Mouse (Mus musculus) neural tube, embryonic 14.5 days (tissue): ENCODE measurements at regions not wholly inside any gene's neighbourhood (a gene's known extent, or its start where the extent isn't known, plus 50 kb on each side); places are given as distances from the start of the nearest gene placed in this dataset.
A peak's percentile ranks its signal among the peaks of the same experiment; 100 is the strongest.

ENCODE experiments used
- ATAC-seq: fragments of 200-750 bp; cut with Nextera tagmentation; 2 replicates; pipeline ENCODE4 v1.8.0; 2017; ENCODE audit warnings: low read depth, mild to moderate bottlenecking, moderate TSS enrichment, moderate library complexity
- H3K27ac ChIP-seq: fragments of 300-500 bp; sonication (generic); 2 replicates; pipeline ENCODE4 v1.5.1; 2014; ENCODE audit warnings: low read depth, mild to moderate bottlenecking, control low read depth, low read length, moderate library complexity, mixed read lengths
- H3K27me3 ChIP-seq: fragments of 300-500 bp; sonication (generic); 2 replicates; pipeline ENCODE4 v1.6.1; 2014; ENCODE audit warnings: low read length; ENCODE audit not compliant: control insufficient read depth, insufficient read depth
- H3K36me3 ChIP-seq: fragments of 300-500 bp; sonication (generic); 2 replicates; pipeline ENCODE4 v1.6.1; 2014; ENCODE audit warnings: low read length, mixed read lengths; ENCODE audit not compliant: control insufficient read depth, insufficient read depth
- H3K4me1 ChIP-seq: fragments of 300-500 bp; sonication (generic); 2 replicates; pipeline ENCODE4 v1.6.1; 2014; ENCODE audit warnings: low read length; ENCODE audit not compliant: control insufficient read depth, insufficient read depth
- H3K4me2 ChIP-seq: fragments of 300-500 bp; sonication (generic); 2 replicates; pipeline ENCODE4 v1.6.1; 2014; ENCODE audit warnings: mild to moderate bottlenecking, low read depth, low read length, control low read depth
- H3K4me3 ChIP-seq: fragments of 300-500 bp; sonication (generic); 2 replicates; pipeline ENCODE4 v1.5.1; 2014; ENCODE audit warnings: low read depth, low read length, control low read depth, mixed read lengths
- H3K9ac ChIP-seq: fragments of 300-500 bp; sonication (generic); replicated peaks from 2 replicates; pipeline ENCODE4 v1.6.1; 2014; ENCODE audit warnings: low read depth, mild to moderate bottlenecking, control low read depth, low read length, mixed read lengths
- H3K9me3 ChIP-seq: fragments of 300-500 bp; sonication (generic); 2 replicates; pipeline ENCODE4 v1.6.1; 2016; ENCODE audit warnings: low read length; ENCODE audit not compliant: control insufficient read depth
- WGBS: fragments of 180-500 bp; shearing (Covaris S2); extraction: QIAGEN DNeasy Blood & Tissue Kit; methylation state at CpG from one replicate; pipeline ENCODE4 v1.1.7; 2014; 5-methylcytosine and 5-hydroxymethylcytosine counted together

DNA sequence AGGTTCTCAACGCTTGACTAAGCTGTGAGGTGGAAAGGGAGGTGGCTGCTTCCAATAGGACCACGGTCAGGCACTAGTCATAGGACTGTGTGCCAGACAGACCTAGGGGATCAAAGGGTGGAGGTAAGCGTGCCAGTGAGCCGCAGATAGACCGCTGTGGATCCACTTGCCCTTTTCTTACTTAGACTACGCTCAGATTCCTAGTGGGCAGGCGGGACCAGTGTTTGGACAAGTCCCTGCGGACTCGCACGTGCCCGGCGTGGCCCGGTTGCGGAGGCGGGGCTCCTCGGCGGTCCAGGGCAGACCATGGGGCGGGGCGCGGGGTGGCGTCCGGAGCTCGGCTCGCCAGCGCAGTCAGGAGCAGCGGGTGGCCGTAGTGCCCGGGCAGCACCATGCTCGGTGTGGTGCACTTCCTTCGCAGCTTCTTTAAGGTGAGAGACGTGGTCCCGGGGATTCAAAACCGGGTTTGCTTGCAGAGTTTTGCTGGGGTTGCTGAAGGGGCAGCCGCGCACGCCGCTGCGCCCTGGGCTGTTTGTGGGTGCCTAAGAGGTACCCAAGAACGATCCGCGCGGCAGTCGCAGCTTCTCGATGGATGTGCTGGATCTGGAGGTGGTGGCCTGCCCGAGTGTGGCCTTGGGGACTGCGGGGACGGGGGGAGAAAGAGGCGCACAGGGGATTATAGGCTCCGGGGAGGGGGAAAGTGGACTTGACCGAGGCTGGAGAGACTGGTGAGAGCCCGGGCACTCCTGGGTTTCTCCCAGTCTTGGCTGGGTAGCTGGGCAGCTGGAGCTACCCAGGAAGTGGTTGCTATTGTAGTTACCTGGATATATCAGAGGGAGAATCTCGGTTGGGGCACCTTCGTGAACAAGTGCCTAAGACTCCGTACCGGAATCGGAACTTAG is 98.6 kb downstream of the Amer3 start:
- Histone ChIP-seq H3K4me1 (peaks cover 14% of the 10 kb centered on the region), H3K9ac (peak overlapping the region; percentile 44), H3K27ac (0 out of 2 replicates have a peak overlapping the region, but pooled peaks have one; percentile 2), H3K36me3 (no peaks in the 10 kb centered on the region), H3K27me3 (peaks cover 6% of the 10 kb centered on the region; the same call in 1 of the 2 replicates), H3K4me2 (peak overlapping the region; percentile 94), H3K4me3 (peak overlapping the region; percentile 45), H3K9me3 (no peaks in the 10 kb centered on the region)
- under 1% methylated on average over 56 of the region's 56 CpGs for WGBS
- ATAC-seq: peak; percentile 75

DNA sequence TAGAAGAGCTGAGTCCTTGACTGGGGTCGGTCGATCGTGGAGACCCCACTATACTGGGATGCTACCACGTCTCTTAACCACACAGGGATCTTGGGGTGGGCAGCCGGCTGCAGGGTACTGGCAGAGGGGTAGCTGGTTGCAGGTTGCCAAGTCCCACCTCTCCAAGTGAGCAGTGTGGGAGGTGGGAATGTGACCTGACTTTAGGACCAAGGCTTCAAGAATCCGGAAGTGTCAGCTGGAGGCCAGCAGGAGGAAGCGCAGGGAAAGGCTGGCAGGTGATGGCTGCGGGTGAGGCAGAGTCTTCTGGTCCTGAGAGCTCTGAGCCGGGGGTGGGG is 99.2 kb downstream of the Amer3 start:
- peak overlapping the region; percentile 45 for H3K4me3 ChIP-seq
- no peaks in the 10 kb centered on the region for H3K36me3 ChIP-seq
- no peaks in the 10 kb centered on the region for H3K9me3 ChIP-seq
- no peak overlapping the region for H3K27ac ChIP-seq
- 1% methylated on average over 9 of the region's 9 CpGs for WGBS
- peak; percentile 49; the same call in 1 of the 2 replicates for ATAC-seq
- H3K4me2 ChIP-seq: peak overlapping the region; percentile 94
- H3K27me3 ChIP-seq: peaks cover 6% of the 10 kb centered on the region; the same call in 1 of the 2 replicates
- peaks cover 14% of the 10 kb centered on the region for H3K4me1 ChIP-seq
- peak overlapping the region; percentile 44 for H3K9ac ChIP-seq

DNA sequence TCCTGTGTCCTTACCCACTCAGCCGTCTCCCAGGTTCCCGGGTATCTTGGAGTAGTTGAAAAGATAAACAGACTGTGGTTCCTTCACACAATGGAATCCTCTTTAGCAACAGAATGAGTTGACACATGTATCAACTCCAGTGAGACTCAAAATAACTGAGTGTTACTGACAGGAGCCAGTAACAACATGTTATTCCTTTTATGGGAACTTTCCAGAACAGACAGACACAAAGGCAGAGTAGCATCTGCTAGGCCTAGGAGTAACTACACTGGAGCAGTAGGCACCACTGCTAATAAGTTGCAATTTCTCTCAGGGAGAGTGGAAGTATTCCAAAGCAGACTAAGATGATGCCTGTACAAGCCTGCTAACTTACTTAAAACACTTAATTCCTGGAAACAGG is 107.1 kb downstream of the Amer3 start:
- WGBS: 76% methylated on average over 2 of the region's 2 CpGs
- H3K27ac ChIP-seq: no peak overlapping the region
- no peak overlapping the region for H3K4me3 ChIP-seq
- no peaks in the 10 kb centered on the region for H3K4me1 ChIP-seq
- H3K9ac ChIP-seq: no peak overlapping the region
- no peaks in the 10 kb centered on the region for H3K27me3 ChIP-seq
- H3K36me3 ChIP-seq: no peaks in the 10 kb centered on the region
- no peak for ATAC-seq
- no peaks in the 10 kb centered on the region for H3K9me3 ChIP-seq
- no peak overlapping the region for H3K4me2 ChIP-seq

DNA sequence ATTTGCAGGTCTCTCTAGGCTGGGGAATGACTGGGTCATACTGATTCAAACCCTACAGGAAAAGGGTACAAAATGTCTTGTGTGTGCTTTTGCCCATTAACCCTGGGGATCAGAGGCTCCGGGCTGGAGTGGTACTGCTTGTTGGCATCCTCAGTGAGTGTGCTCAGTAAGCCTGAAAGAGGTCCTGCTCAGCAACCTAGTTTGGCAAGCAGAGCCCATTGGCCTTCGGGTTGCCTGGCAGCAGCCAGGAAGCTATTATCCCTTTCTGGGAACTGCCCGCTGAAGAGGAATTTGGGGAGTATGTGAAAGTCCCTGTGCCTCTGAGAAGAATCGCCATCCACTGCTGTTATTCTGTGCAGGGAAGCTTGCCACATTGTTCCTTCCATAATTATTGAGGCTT is 117.1 kb downstream of the Amer3 start:
- Histone ChIP-seq H3K9ac (no peak overlapping the region), H3K27me3 (no peaks in the 10 kb centered on the region), H3K9me3 (no peaks in the 10 kb centered on the region), H3K4me2 (no peak overlapping the region), H3K4me1 (no peaks in the 10 kb centered on the region), H3K36me3 (no peaks in the 10 kb centered on the region), H3K4me3 (no peak overlapping the region), H3K27ac (peak overlapping the region; percentile 56; the same call in 1 of the 2 replicates)
- 52% methylated on average over 4 of the region's 4 CpGs for WGBS
- peak; percentile 83 for ATAC-seq

DNA sequence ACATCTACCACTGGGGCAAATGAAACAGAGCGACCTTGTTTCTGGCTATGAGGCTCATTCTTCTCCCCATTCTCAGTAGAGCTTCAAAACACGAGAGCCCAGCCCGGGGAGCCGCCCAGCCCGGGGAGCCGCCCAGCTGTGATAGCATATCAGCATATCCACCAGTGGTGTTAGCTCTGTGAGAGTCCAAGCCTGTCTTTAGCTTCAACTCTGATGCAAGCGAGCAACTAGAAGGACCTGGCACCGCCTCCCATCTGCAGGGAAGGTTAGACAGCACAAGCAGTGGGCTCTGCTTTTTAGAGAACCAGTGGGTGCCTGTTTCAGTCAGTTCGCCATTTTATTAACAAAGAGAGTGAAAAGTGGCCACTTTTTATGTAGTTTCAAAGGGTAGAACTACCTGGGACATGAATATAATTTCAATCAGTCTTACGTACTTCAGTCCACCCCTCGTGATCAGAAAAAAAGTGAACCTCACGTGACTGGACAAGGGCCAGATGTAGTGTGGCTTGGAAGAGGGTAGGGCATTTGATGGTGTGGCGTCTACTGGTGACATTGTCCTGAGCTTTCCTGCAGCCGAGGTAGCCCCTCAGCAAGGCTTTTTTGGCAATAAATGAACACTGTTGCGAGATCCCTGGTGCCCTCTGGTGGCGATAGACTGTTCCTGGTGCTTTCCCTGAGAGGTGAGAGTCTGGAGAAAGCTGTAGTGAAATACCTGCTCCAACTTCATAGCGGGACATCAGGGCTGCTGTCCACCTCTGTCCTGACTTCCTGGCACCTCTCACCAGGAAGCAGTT is 121.0 kb downstream of the Amer3 start:
- Histone ChIP-seq H3K4me2 (no peak overlapping the region), H3K9ac (no peak overlapping the region), H3K27ac (no peak overlapping the region), H3K4me3 (no peak overlapping the region), H3K36me3 (no peaks in the 10 kb centered on the region), H3K4me1 (no peaks in the 10 kb centered on the region), H3K27me3 (no peaks in the 10 kb centered on the region), H3K9me3 (no peaks in the 10 kb centered on the region)
- WGBS: 45% methylated on average over 17 of the region's 17 CpGs
- peak; percentile 47; the same call in 1 of the 2 replicates for ATAC-seq

DNA sequence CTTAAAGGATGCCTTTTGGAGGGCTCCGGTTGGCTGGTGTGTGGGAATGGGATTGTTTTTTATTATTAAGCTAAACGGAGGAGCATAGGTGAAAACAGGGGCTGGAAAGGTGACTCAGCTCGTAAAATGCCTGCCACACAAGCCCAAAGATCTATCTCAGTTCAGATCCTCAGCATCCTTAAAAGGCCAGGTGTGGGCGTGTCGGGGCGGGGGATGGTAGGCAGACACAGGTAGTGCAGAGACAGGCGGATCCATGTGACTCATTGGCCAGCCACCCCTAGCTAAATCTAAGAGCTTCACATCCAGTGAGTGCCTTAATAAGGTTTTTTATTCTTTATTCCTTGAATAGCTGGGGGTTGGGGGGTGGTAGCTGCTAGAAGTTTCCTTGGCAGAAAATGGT is 122.0 kb downstream of the Amer3 start:
- H3K4me2 ChIP-seq: no peak overlapping the region
- WGBS: 81% methylated on average over 7 of the region's 7 CpGs
- no peak overlapping the region for H3K27ac ChIP-seq
- H3K9ac ChIP-seq: no peak overlapping the region
- H3K4me3 ChIP-seq: no peak overlapping the region
- ATAC-seq: no peak
- H3K9me3 ChIP-seq: no peaks in the 10 kb centered on the region
- H3K36me3 ChIP-seq: no peaks in the 10 kb centered on the region
- no peaks in the 10 kb centered on the region for H3K4me1 ChIP-seq
- no peaks in the 10 kb centered on the region for H3K27me3 ChIP-seq

DNA sequence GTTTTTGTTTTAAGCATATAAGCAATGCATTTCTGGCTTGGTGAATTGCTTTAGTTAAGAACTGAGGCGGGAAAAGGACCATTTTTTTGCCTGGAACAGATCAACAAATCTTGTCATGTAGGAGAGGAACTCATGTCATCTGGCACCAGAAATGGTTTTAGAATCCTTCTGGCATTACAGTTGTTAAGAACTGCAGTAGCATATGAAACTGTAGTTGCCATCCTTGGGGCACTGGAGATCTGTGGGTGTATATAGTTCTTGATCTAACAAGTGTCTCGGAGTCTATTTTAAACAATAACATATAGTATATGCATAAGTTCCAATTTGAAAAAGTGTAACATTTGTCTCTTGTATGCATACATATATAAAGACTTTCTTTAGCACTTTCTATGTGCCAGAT is 129.6 kb downstream of the Amer3 start:
- 94% methylated on average over 2 of the region's 2 CpGs for WGBS
- no peak overlapping the region for H3K4me3 ChIP-seq
- no peak for ATAC-seq
- H3K4me2 ChIP-seq: no peak overlapping the region
- H3K9me3 ChIP-seq: no peaks in the 10 kb centered on the region
- H3K9ac ChIP-seq: no peak overlapping the region
- H3K4me1 ChIP-seq: no peaks in the 10 kb centered on the region
- no peak overlapping the region for H3K27ac ChIP-seq
- no peaks in the 10 kb centered on the region for H3K27me3 ChIP-seq
- H3K36me3 ChIP-seq: no peaks in the 10 kb centered on the region

DNA sequence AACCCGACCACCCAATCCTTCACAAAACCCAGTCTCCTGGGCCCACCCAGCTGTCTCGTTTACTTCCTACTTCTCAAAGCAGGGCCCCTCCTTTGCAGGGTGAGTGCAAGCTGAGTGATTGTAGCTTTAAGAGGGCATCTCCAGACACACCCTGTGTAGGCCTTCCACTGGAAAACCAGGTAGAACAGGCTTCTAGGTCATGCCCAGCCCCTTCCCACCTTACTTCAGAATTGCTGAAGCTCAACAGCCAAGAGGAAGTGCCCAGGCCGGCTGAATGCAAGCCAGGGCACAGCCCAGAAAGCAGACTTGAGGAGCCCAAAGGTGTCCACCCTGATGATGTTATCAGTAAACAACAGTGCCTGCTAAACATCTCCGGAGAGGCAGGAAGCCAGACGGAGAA is 120.2 kb downstream of the Fam168b start:
- Histone ChIP-seq H3K4me3 (no peak overlapping the region), H3K36me3 (no peaks in the 10 kb centered on the region), H3K27ac (no peak overlapping the region), H3K4me2 (no peak overlapping the region), H3K27me3 (no peaks in the 10 kb centered on the region), H3K4me1 (no peaks in the 10 kb centered on the region), H3K9me3 (no peaks in the 10 kb centered on the region), H3K9ac (no peak overlapping the region)
- 85% methylated on average over 5 of the region's 5 CpGs for WGBS
- no peak for ATAC-seq

DNA sequence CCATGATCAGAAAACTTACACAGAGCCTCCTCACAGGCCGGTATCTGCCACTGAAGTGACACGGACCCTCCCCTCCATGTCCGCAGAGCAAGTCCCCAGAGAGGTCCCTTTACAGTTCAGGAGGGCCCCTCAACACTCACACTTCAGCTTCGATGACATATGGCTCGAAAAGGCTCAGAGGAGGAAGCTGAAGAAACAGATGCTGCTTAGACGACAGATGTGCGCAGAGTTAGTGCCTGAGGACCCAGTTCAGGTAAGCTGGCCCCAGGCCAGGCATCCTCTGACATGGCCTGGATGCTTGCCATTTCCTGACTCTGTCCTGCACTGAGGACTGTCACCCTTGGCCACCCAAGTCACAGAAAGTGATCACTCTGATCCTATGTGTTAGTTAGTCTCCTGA is 110.7 kb downstream of the Fam168b start:
- WGBS: 57% methylated on average over 7 of the region's 7 CpGs
- H3K4me3 ChIP-seq: no peak overlapping the region
- H3K4me1 ChIP-seq: no peaks in the 10 kb centered on the region
- no peaks in the 10 kb centered on the region for H3K9me3 ChIP-seq
- H3K9ac ChIP-seq: no peak overlapping the region
- ATAC-seq: peak; percentile 31; the same call in 1 of the 2 replicates
- no peaks in the 10 kb centered on the region for H3K36me3 ChIP-seq
- H3K27me3 ChIP-seq: no peaks in the 10 kb centered on the region
- no peak overlapping the region for H3K4me2 ChIP-seq
- no peak overlapping the region for H3K27ac ChIP-seq
